Mouse (Mus musculus): ENCODE measurements around the gene Lrrc55.

GRCm38 (mm10) chr2:85198011-85198965 is 1.3 kb upstream of the Lrrc55 start:
- TF ChIP-seq CTCF (IDR thresholded peaks at IDR 0.05 in 2 of 3, conservative IDR thresholded peaks at IDR 0.05 in 1 of 3; ENCODE audit: control insufficient read depth in 1 of 3, insufficient read depth in 1 of 3, low read depth in 2 of 3, low read length in 3 of 3, poor library complexity in 1 of 3, severe bottlenecking in 1 of 3): no peak
- TF ChIP-seq TAL1 (IDR thresholded peaks at IDR 0.05; ENCODE audit: low read length): no peak
- TF ChIP-seq MAX (IDR thresholded peaks at IDR 0.05; ENCODE audit: low read length): no peak
- TF ChIP-seq KAT2A (conservative IDR thresholded peaks at IDR 0.05; ENCODE audit: low read depth, low read length): no peak
- no peak for TF ChIP-seq POLR2AphosphoS2 (IDR thresholded peaks at IDR 0.05; ENCODE audit: low read length)
- no peak for TF ChIP-seq GATA1 (IDR thresholded peaks at IDR 0.05; ENCODE audit: low read depth, low read length)
- no peak for TF ChIP-seq BHLHE40 (IDR thresholded peaks at IDR 0.05; ENCODE audit: borderline replicate concordance, low read depth, low read length)
- no peak for TF ChIP-seq EP300 (IDR thresholded peaks at IDR 0.05; ENCODE audit: low read depth in 1 of 2, low read length in 2 of 2)
- no peak for TF ChIP-seq POLR2A (IDR thresholded peaks at IDR 0.05; ENCODE audit: control insufficient read depth in 1 of 2, insufficient read depth in 1 of 2, low read depth in 1 of 2, low read length in 2 of 2, poor library complexity in 1 of 2)
- no peak for TF ChIP-seq MXI1 (IDR thresholded peaks at IDR 0.05; ENCODE audit: low read depth, low read length)
- no peak for TF ChIP-seq MEF2A (IDR thresholded peaks at IDR 0.05; ENCODE audit: extremely low read depth, insufficient replicate concordance, low read depth, low read length, poor library complexity, severe bottlenecking)
- TF ChIP-seq E2F4 (IDR thresholded peaks at IDR 0.05; ENCODE audit: borderline replicate concordance, low read depth, low read length): no peak
- TF ChIP-seq JUND (IDR thresholded peaks at IDR 0.05; ENCODE audit: low read depth, low read length): no peak
